Mouse (Mus musculus) layer of hippocampus, postnatal 14 days (tissue): Measurements from ENCODE around the gene Fgfr2. TPM values are rescaled to one million over a fixed set of nuclear protein-coding genes. Genes with fewer than 3 reads are reported as not detected.
"Not testable (repeated sequence)": the region's sequence is repeated elsewhere in the genome, so short reads cannot be mapped to it uniquely, and the experiment has no call there.

Source experiments
- DNase-seq, 2 experiments: peaks; one replicate each; pipeline ENCODE4 v3.0.0; 2021 to 2022; ENCODE audit warnings: low spot score in 2 of 2, mixed read lengths in 1 of 2
- total RNA-seq, 2 experiments: library from RNA; stranded (reverse); gene quantifications; 2 replicates each; pipeline ENCODE4 v1.2.3; 2021

Gene Fgfr2
- total RNA-seq, 2 experiments from 2014 or later = 38.3 to 40.2 TPM

DNA sequence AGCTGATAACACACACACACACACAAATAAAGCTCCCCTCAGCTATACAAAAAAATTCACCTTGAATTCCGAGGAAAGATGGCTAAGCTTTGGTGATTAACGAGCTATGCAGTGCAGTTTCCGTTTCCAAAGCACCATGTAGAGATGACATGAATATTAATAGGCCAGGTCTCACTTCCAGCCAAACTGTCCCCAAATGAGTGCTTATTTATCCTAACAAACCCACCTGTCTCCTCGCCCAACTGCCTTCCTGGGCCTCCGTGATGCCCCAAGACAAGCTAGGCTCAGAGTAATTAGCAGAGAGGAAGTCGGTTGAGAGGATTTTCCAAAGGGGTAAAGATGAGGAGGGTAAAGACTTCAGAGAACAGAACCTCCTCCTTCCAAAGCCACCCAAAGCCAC, 2652.1 kb downstream of the Fgfr2 start:
- no peak for DNase-seq

DNA sequence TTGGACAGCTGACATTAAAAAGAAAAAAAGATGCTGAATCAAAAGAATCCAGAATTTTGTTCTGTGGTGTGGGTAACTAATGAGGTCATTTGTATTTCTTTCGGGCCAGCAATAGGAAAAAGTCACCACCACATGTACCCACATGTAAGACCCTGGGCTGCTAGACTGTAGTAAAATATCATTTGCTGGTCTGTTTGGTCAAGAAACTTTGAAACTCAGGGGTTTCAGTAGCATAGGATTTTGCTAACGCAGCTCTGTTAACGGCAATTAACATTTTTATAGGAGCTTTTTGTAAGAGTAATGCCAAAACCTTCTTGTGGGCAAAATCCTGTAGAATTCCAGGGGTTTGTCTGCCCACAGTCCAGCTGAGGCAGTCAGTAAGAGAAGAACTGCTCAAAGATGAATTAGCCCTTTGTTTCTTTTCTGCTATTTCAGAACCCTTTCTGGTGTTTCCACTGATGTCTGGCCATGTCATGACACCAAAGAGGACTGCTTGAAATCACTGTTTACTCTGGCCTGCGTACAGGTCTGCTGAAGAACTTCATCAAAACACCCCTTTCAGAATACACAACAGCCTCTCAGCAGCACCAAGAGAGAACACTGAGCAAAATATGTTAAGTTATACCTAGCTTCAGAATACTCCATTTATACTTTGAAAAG, 2667.4 kb downstream of the Fgfr2 start:
- DNase-seq = peak in 1 of 2 experiments; percentile 21

DNA sequence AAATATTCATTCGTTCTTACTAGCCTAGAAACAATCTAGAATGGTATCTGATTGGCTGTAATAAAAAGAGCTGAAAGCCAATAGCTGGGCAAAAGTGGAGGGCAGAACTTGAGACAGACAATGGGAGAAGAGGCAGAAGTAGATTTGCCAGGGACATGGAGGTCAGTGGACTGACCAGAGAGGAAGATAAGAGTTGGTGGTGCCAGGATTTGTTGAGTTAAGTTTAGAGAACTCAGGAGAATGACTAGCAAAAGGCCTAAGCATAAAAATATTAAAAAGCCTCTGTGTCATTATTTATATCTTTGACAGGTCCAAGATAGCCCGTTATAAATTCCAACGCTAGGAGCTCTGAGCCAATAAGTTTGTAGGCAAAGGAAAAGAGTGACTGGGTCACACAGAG, 2668.9 kb downstream of the Fgfr2 start:
- no peak for DNase-seq

DNA sequence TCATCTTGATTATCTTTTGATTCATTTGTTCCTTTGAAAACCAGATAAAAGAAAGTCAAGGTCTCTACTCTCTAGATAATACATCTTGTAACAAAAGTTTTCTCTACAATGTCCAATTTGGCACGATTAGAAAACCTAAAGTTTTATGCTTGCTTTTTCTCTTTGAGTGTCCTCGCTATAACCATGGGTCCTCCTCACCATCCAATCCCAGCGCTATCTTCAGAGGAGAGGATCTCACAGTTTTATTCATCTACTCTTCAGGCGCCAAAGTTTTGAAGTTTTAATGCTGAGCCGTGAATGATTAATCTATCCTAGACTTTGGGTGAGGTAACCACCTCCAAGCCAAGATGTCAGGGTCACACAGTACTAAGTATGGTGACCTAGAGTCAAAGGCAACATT, 2687.4 kb downstream of the Fgfr2 start:
- DNase-seq = no peak

DNA sequence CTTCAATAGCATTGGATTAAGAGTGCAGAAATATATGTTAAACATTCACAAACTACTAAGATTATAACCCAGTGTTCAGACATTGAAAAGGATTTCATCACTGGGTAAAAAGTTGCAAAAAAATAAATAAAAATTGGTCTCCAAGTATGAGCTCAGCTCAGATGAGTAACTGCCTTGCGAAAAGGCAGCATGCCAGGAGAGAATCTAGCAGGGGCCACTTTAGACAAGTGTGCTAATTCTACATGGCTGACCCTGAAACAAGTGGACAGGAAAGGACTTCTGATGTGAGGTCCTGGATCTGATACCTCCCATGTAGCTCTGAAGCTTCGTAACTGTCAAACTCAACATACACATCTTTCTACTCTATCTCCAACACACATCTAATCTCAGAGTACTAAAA, 2691.0 kb downstream of the Fgfr2 start:
- no peak for DNase-seq

DNA sequence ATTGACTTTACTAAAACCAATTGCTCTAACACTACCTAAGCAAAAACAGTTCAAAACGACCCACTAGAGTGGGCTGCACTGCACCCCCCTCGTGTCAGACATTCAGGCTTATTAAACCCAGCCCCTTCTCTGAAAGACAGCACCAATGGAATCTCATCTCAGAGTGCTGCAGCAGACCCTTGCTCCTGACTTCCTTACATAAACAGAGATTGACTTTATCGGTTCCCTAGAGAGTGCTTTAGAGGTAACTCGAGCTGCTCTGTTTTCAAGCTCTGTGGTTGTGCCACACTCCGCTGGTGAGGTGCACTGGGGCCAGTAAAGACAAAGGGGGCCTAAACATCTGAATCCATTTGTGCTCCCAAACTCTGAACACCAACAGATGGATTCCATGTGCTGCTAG, 2696.6 kb downstream of the Fgfr2 start:
- no peak for DNase-seq

DNA sequence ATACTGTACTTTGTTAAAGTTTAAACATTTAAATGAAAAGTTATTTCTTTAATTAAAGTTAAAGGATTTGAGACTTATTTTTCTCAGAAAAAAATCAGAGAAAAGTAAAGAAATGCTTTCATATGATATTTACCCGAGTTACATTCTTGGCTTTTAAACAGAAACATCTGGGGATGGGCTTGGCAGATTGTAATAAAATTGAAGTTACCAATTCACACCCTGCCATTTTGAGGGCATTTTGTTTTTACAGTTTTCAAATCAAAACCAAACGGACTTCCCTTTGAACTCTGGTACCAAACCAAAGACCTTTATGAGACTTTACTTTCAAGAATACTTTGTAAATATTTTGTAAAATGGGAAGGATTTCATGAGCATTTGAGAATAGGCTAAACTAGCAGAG, 2697.2 kb downstream of the Fgfr2 start:
- no peak for DNase-seq

DNA sequence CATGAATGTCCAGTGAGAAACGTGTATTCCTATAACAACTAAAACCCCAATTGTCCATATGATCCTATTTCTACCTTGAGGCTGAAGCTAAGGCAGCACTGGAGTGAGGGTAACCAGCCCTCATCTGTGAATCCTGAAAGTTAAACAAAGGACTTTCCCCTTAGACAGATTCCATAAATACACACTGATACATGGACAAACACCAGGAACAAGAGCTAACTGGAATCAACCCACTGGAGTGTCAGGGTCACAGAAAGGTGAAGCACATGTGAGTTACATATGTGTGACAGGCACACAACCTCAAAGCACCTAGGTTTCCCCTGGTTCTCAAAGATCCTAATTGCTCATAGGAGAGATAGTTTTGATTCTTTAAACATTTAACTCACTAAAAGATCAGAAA, 2703.2 kb downstream of the Fgfr2 start:
- DNase-seq = no peak

DNA sequence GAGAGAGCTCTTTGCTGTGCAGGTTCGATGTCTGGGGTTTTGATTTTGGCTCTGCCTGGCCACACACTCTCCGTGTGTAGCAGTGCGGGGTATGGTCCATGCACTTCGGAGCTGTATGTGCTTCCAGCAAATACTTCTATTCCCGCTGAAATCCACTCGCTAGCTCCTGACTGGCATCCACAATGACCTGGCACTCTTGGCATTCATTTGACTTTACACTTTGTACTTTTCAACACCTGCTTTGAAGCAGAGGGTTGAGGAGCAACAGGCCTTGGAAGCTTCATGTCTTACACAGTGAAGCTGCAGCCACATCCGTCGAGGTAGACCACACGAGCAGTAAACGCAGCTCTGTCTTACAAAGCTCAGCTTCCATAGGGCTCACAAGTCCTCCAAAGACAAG, 2715.5 kb downstream of the Fgfr2 start:
- DNase-seq = no peak

DNA sequence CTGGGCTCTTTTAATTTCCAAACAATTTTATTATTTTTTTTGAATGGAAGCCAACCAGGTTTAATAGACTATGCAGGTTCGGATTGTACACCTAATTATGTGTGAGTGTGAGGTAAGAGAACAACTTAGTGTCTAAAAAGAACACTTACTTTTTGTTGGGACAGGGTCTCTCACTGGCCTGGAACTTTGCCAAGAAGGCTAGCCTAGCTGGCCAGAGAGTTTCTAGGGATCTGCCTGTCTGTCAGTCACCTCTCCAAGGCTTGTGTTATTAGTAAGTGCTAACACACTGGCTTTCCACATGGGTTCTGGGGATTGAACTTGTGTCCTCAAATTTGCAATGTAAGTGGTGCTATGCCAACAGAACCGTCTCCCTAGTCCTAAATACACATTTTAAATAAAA, 2719.8 kb downstream of the Fgfr2 start:
- DNase-seq = no peak

DNA sequence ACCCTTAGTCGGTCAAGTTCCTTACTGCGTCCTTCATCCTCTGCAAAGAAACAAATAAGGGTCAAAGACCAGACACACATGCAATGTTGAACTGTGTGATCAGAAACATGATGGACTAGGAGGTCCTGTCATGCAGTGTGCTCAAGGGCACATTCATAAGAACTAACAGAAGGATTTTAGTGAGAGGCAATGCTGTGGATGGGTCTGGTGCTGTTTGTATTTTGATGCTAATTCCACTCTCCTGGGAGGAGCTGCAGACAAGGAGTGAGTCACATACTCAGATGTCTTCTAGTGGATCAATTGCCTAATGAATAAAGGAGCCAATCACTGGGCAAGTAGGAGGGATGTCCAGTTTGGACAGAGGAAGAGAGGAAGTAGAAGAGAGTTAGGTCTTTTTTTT, 2728.5 kb downstream of the Fgfr2 start:
- no peak for DNase-seq

DNA sequence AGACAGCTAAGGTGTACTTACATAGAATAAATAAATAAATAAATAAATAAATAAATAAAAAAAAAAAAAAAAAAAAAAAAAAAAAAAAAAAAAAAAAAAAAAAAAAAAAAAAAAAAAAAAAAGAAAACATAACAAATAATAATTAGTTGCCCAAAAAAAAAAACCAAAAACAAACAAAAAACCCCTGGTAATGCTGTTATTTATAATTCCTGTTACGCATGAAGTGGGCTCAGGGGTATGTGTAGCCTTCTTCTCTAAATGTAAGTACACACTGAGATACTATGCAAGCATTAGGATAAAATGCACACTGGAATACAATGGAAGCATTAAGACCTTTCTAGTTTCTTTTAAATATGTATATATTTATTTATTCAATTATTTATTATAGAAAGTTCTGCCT, 2733.1 kb downstream of the Fgfr2 start:
- not testable (repeated sequence) for DNase-seq

DNA sequence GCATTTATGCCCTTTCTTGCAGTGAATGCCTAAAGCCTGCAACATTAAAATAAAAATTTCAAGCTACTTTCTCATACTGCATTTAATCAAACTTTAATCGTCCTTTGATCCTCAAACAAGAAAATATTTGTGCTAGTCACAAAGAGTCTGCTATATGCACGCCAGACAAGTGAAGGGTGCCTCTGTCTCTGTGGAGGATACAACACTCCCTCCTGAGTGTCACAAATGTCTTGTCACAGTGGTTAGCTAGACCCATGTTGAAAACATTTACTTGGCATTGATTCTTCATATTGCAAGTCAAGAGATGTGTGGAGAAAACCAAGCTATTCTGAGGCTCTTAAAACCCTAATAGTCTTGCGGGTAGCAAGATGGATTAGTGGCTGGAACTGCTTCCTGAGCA, 2736.8 kb downstream of the Fgfr2 start:
- no peak for DNase-seq

DNA sequence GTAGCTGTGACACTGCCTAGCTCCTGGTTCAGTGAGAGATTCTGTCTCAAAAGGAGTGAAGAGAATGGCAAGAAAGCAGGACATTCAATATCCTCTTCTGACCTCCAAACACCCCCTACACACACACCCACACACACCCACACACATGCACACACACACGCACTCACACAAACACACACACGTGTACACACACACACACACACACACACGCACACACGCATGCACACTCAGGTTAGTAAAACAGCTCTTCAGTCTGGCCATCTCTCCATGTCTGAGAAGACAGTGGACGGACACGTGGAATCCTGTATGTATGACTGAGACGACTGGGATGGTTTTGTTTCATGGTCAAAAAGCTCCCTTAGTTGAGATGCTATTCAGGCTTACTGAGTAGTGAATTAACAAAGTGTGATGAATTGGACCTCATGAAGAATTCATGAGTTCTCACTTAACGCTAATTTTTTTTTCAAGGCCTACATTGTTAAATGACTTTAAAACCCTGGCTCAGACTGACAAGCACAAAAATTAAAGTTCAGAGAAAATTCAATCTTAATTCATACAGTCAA, 2737.3 kb downstream of the Fgfr2 start:
- no peak for DNase-seq

DNA sequence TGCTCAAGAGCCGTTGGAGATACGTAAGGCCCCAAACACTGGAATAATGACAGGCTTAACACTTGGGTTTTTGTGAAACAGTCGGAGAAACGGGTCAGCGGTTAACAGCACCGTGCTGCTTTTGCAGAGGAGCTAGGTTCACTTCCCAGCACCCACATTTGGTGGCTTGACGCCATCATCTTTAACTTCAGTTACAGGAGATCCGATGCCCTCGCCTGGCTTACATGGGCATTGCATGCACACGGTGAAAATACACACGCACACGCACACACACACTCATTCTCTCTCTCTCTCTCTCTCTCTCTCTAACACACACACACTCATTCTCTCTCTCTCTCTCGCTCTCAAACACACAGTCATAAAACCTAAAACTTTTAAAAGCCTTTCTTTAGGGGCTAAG, 2741.0 kb downstream of the Fgfr2 start:
- no peak for DNase-seq

DNA sequence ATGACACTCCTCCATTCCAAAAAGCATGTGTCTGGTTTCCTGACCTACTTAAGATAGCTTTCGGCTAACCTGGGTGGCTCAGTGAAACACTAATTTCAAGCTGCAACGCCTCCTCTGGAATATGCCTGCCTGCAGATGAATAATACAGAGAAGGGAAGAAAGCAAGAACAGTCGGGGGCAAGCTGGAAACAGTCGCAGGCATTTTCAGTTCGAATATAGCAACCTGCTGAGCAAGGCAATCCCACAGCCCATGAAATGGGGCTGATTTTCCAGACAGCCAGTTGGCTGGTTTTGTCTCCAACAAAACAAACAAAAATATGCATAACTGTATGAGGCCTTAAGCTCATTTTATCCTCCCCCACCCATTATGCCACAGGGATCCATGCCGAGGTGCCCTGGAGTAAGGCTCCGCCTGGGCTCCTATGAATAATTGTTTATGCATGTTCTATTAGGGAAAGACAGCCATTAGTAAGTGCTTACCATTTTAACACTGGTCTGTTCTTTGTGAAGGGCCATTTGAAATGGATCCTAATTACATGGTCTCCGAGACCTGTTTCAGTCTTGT, 2741.7 kb downstream of the Fgfr2 start:
- DNase-seq = peak; percentile 28 to 66

DNA sequence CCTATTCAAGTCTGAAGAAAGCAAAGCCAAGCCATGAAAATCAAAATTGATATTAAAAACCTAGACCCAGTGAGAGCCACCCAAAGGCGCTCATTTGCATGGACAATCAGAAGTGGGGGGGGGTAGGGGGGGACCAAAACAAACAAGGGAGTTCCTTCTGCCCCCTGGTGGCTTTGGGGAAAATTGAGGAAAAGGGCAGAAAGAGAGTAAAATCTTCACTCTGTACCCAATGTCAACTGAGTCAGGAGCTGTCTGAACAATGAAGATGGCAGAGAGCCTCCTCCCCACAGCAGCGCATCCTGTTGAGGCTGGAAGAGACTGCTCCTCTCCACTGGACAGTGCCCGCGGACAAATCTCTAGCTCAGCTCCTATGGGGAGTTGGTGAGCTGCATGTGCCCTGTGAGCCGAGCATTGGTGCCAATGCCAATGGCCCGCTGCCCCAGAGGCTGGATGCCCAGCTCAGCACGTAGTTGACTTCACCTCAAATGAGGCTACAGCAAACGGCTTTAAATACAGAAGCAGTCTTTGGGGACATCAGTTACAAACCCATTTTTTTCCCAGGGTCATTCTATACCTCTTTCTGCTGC, 2742.3 kb downstream of the Fgfr2 start:
- DNase-seq = peak; percentile 21 to 37

DNA sequence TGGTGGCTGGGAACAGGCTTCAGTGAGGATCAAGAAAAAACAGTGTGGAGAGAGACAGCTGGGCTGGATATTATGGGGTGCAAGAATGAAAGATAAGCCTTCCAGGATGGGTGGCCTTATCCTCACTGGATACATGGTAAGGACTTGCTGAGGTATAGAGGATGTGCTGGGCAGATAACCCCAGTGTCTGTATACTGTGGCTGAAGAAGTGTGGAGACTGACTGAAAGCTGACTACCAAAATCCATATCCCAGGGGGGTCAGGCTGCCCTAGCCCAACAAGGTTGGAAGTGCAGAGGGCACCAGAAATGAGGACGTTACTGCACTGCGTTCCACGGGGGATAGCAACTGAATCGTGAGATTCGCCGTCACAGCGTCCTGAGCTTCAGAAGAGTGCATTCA, 2742.8 kb downstream of the Fgfr2 start:
- DNase-seq = no peak

DNA sequence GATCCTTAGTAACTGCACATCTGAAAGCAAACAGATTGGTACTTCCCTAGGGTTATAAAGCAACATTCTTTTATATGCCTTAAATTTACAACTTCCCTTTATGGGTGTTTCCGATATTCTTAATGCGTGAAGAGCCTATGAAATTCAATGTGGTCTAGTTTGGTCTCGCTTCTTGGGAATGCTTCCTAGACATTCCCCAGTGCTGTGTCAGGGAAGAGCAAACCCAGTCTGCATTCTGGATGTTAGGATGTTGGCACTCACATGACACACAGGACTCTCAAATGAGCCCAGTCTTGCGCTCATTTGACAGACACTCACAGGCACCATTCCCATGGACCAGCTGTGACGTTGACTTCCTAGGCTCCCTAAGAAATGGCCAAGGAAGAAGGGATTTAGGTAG, 2743.3 kb downstream of the Fgfr2 start:
- no peak for DNase-seq

DNA sequence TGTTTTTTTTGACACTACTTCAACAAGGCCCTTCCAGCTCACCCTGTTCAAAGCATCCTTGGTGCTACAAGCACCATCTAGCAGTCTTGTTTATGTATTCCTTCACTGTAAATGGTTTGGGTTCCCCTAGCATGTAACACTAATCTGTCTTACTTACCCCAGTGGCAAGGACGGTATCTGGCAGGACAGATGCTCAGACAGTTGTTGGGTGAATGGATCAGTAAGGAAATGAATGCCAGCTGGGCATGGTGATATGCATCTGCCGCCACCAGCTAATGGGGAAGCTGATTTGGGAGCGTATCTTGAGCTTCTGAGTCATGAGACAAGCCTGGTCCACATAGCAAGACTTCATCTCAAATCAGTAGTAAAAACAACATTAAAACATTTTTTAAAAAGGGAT, 2744.8 kb downstream of the Fgfr2 start:
- DNase-seq = no peak

DNA sequence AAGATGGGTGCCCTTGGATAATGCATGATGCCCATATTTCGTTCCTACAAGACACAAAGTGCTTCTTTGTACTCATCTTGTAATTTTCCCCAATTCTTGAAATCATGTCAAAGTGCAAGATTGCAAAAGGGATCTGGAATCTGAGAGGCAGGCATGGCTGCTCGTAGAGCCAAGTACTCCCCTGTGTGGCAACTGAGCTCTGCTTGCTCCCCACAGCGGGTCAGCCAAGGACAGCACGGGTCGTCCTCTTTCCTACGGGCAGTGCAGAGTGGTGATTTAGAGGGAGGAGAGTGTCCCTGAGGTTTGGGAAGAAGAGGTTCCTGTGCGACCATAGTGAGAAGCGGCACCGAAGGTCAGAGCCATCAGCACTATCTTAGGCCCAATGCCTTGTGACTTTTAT, 2748.8 kb downstream of the Fgfr2 start:
- no peak for DNase-seq

DNA sequence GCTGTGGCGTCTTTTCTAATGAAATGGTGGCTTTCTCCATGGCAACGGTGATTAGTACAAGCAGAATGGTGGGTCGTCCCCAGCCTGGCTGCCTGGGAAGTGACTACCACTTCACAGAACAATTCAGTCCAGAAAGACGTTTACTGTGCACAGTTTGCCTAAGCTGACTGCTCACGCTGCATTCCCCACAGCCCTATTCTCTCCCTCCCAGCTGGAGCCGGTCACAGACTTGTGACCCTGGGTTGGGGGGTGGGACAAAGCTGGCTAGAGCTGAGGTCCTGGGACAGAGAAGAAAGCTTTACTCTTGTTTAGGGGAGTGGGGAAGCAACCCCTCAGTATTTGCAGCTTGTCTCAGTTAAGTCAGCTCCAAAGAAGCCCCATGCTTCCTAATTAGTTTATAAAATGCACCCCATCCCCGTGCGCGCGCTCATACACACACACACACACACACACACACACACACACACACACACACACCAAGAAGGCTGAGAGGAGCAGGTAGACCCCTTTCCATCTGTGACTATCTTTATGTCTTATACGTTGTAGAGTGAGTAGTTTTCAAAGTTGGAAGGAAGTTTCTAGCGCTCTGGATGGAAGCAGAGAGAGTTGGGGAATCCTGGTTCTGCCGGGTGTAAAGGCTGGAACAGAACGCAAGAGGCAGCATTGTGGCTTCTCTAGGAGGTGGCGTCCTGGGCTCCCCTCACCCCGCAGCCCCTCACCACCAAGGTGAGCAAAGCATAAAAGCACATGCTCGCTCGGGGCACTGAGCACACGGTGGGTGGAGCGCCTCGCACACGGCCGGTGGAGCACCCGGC, 2754.1 kb downstream of the Fgfr2 start:
- DNase-seq = no peak
